Mouse (Mus musculus): ENCODE measurements around the gene Csrnp1. TPM values are rescaled to one million over a fixed set of nuclear protein-coding genes. Genes with fewer than 3 reads are reported as not detected.
A peak's percentile ranks its signal among the peaks of the same experiment; 100 is the strongest.

The Csrnp1 gene
- total RNA-seq, 2 experiments from 2014 or later = 14.2 to 16.1 TPM

- intact Hi-C loops (cut with DNase I) = loop anchor here (2.0 kb wide), 1 partner anchor 45 kb away; the partner anchor contains the start of genes Gorasp1 and Ttc21a
- peak in 1 of 2 experiments; percentile 78 for DNase-seq (ENCODE audit: low spot score in 2 of 2)
Measured at GRCm38 (mm10) chr9:119981183-119982179, 3.0 kb downstream of the Csrnp1 start.

GRCm38 (mm10) chr9:119980770-119981182 is 3.7 kb downstream of the Csrnp1 start:
- intact Hi-C loops (cut with DNase I) = no loop called here
- DNase-seq (ENCODE audit: low spot score in 2 of 2) = no peak

DNA sequence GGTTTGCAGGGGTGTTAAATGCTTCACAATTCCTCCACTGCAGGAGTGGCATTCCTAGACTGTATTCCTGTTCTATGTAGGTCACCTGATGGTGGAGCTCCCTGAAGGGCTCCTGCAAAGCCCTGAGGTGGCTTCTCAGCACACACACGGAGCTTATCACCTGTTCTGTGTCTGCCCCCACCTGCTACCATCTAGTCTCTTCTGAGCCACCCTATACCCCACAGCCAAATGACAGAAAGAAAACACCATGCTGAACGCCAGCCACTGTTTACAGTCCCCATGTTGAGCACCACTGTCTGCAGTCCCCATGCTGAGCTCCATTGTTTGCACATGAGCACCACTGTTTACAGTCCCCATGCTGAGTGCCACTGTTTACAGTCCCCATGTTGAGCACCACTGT is 4.7 kb downstream of the Csrnp1 start:
- intact Hi-C loops (cut with DNase I) = no loop called here
- DNase-seq (ENCODE audit: low spot score in 2 of 2) = no peak

DNA sequence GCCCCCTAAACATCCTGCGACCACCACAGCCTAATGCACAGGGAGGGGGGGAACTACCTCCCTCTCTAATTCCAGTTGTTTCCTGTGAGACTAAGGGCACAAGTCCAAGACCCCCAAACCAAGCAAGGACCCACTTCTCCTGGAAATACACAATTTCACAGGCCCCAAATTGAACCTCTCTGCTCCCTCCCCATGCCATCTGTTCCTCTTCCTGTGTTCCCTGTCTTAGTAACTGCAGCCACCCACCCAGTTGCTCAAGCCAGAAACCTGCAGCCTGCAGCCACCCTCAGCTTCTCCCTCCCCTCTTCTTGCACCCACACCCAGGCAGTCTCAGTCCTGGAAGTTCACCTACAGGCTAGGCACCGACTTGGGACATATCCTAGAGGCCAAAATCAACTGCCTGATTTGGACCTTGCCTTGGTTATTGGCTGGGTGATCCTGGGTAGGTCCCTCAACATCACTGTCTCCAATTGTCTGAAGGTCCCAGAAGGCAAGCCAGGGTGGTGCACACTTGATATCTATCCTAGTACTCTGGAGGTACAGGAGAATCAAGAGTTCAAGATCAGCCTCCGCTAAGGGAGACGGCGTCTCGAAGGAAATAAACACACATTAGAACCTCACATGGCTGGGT is 5.5 kb downstream of the Csrnp1 start:
- intact Hi-C loops (cut with DNase I) = no loop called here
- DNase-seq (ENCODE audit: low spot score in 2 of 2) = peak; percentile 59 to 94

GRCm38 (mm10) chr9:119978151-119978810 is 6.2 kb downstream of the Csrnp1 start:
- intact Hi-C loops (cut with DNase I) = no loop called here
- no peak for DNase-seq (ENCODE audit: low spot score in 2 of 2)

GRCm38 (mm10) chr9:119977557-119978060 is 6.8 kb downstream of the Csrnp1 start:
- intact Hi-C loops (cut with DNase I) = no loop called here
- peak in 1 of 2 experiments; percentile 58 for DNase-seq (ENCODE audit: low spot score in 2 of 2)

DNA sequence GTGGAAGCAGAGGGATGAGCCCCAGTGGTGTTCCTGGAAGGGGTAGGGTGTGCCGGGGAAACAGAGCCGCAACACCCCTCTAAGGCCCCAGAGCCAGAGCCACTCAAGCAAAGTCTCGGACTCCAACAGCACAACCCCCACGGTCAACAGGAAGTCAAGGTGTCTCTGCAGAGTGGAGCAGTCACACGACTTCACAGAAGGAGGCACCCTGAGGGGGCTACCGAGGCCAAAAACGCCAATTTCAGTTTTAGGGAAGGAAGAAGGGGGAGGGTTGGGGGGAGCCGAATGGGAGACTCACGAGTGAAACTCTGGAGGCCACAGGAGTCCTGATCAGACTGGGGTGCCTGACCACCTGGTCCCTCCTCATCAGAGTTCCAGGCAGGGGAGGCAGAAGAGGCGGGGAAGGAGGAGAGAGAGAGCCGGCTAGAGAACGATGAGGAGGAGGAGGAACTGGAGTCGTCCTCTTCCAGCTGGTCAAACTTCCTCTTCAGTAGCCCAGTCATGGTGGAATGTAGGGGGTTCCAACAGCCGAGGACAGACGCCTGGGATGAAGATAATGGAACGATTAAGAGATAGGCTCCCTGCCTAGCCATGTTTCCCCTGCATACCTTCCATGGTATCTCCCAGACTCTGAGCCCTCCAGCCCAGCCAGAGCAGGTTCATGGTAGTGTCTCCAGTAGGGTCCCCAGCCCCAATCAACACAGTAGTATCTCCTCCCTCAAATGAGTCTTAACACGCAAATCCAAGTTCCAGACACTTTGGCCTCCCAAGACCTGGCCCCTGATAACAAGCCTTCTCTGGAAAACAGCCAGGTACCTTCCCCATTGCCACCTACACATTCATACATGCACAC is 7.5 kb downstream of the Csrnp1 start:
- intact Hi-C loops (cut with DNase I) = no loop called here
- DNase-seq (ENCODE audit: low spot score in 2 of 2) = no peak

DNA sequence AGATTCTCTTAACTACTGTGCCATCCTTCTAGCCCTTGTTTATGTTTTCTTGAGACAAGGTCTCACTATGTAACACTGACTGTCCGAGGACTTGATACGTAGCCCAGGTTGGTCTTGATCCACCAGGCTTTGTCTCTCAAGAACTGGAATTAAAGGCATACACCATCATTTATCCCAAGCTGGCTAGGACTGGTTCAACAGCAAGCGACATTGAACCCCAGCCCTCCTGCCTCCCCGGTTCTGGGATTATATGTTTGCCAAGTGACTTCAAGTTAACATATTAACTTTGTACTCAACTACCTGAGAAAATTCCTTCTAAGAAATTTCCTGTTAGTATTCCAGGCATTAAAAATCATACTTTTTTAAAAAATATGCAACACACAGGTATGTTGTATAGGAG is 9.2 kb downstream of the Csrnp1 start:
- no peak for DNase-seq (ENCODE audit: low spot score in 2 of 2)
- intact Hi-C loops (cut with DNase I) = no loop called here

GRCm38 (mm10) chr9:119974609-119975008 is 9.8 kb downstream of the Csrnp1 start:
- intact Hi-C loops (cut with DNase I) = no loop called here
- DNase-seq (ENCODE audit: low spot score in 2 of 2) = no peak

- intact Hi-C loops (cut with DNase I) = no loop called here
Measured at GRCm38 (mm10) chr9:119973869-119974520, 10.5 kb downstream of the Csrnp1 start.

DNA sequence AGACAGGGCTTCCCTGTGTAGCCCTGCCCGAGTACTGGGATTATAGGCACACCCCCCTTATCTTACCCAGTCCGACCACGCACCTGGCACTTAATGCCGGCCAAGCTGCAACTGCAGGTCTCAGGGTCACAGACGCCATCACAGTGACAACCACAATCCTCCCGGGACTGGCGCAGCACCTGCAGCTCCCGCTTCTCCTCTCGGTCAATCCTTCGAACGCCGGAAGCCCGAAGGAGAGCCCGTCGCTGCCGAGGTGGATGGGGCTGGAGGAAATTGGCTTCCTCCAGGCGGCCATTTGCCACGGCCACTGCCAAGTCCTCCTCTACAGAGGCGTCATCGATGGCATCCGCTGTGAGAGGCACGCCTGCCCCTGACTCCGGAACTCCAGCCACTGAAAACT is 11.2 kb downstream of the Csrnp1 start:
- no peak for DNase-seq (ENCODE audit: low spot score in 2 of 2)
- intact Hi-C loops (cut with DNase I) = no loop called here

More at GRCm38 (mm10) chr9:119973869-119974520, 10.5 kb downstream of the Csrnp1 start:
- DNase-seq (ENCODE audit: low spot score in 2 of 2) = no peak

DNA sequence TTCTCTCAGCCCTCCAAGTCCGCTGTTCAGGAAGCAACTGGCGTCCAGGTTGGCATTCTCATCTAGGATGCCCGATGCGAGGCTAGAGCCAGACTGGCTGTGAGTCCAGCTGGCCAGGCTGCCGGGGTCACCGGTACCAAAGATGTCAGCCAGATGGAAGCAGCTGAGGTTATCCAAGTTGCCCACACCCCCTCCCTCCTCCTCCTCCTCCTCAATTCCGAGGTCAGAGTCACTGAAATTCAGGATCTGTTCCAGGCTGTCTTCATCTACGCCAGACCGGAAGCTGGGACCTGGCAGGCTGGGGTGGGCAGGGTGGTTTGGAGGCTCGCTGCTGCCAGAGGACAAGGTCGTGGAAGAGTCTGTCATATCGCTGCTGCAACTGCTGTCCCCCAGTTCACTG is 11.9 kb downstream of the Csrnp1 start:
- intact Hi-C loops (cut with DNase I) = no loop called here
- peak in 1 of 2 experiments; percentile 15 for DNase-seq (ENCODE audit: low spot score in 2 of 2)

GRCm38 (mm10) chr9:119972166-119972565 is 12.3 kb downstream of the Csrnp1 start:
- no peak for DNase-seq (ENCODE audit: low spot score in 2 of 2)

DNA sequence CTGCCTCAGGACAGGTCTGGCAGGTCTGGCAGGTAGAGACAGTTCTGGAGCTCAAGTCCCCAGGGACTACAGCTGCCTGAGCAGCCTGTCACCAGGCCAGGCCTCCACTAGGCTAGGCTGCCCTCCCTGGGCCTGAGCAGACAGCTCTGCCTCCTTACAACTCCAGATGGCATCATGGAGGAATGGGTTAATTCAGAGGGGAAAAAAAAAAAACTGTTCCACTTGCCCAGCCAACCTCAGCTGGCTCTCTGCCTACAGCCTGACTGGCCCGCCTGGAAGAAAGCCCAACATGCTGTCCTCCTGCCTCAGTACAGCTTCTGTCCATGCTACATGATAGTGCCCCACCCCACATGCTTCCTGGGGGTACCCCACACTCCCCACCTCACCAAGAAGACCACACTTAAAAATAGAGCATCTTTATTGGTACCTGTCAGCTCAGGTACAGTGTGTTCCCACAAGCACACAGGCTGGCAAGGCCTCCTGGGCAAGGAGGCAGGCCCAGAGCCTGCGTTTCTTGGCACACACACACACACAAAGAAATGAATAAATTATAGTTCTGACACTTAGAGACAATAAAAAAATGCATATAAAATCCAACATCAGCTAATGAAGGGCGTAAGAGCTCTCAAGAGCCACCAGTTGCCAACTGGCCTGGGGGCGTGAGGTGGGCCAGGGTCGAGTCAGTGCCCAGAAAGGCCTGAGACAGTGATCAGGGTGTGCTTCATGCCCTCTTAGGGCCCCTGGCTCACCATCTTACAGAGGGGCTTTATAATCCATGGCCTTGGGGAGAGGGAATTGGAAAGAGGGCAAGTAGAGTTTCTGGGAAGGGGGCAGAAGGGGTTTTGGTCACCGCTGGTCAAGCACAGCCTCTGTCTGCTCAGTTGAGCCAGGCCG is 13.4 kb downstream of the Csrnp1 start:
- peak in 1 of 2 experiments; percentile 55 for DNase-seq (ENCODE audit: low spot score in 2 of 2)
- intact Hi-C loops (cut with DNase I) = no loop called here

More at GRCm38 (mm10) chr9:119972166-119972565, 12.3 kb downstream of the Csrnp1 start:
- intact Hi-C loops (cut with DNase I) = no loop called here

DNA sequence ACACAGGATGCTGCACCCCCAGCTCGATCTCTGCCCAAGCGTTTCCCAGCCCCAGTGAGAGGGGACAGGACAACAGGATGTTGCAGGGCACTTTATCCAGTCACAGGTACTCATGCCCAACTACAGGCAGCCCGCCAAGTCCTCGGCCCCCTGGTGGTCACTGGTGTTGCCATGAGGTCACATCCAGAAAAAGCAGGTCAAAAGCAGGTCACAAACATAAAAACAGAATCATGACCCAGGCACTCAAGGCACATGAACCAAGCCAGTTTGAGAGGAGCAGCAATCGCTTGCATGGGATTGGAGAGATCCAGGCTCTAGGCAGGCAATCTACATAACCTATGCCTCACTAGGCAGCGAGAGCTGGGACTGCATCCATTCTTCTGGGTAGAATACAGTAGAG is 14.2 kb downstream of the Csrnp1 start:
- intact Hi-C loops (cut with DNase I) = no loop called here
- DNase-seq (ENCODE audit: low spot score in 2 of 2) = no peak

- intact Hi-C loops (cut with DNase I) = no loop called here
- no peak for DNase-seq (ENCODE audit: low spot score in 2 of 2)
Measured at GRCm38 (mm10) chr9:119969811-119970210, 14.6 kb downstream of the Csrnp1 start.

- DNase-seq (ENCODE audit: low spot score in 2 of 2) = no peak
- intact Hi-C loops (cut with DNase I) = no loop called here
Measured at GRCm38 (mm10) chr9:119966221-119966910, 18.1 kb downstream of the Csrnp1 start.

Data from left cerebral cortex, postnatal 25 days (tissue).